8 mouse cellular contexts compared by ENCODE assay signal in the genomic region with DNA sequence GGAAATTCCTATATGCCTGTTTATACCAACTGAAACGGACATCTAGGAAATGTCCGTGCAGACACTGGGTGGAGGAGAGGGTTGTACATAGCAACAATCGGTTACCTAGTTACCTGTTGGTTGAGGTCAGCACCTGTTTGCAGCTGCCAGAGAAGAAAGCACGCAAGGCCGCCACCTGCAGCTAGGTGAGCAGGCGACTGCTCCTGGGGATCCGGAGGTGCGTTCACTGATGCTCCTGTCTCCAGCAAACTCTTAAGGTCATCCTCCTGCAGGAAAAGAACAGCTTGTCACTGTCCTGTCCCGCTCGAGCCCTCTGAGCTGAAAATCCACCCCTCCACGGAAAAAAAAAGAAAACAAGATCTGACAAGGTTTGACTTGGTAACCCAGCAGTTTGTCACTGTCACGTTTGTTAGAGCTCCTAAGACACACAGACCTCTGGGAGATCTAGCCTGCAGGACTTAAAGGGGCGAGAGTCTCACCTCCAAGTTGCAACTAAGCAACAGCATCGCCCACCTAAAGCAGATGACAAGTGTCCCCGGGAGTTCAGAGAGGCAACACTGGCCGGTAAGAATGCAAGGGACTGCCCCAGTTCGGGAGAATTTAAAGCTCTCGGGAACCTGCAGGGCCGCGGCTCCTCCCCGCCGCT. TPM values are rescaled to one million over a fixed set of nuclear protein-coding genes. Genes with fewer than 3 reads are reported as not detected.
DNase-seq lines count a peak whose midpoint lies in the region; TF ChIP-seq lines count a peak whose summit lies in the region.

A gene (plus strand): TSS at position 166 of the 646 bp plus-strand sequence.

- H3K4me1 ChIP-seq in E14TG2a.4 (replicated peaks; ENCODE audit: low read depth, low read length), result peaks cover 10% of the 10 kb centered on the region
- H3K4me1 ChIP-seq in embryonic fibroblast, embryonic 13.5 days (ENCODE audit: control insufficient read depth, insufficient read depth, low read length), result no peaks in the 10 kb centered on the region

- H3K4me3 ChIP-seq in E14TG2a.4 (replicated peaks; ENCODE audit: low read length), result peak within 1 kb of the TSS; percentile 80
- peak within 1 kb of the TSS; percentile 37 for H3K4me3 ChIP-seq in embryonic fibroblast, embryonic 13.5 days (ENCODE audit: insufficient read depth, low read length)

- DNase-seq in frontal cortex, postnatal 36 days (ENCODE audit: low spot score in 2 of 2), result peak; percentile 44
- no peak for DNase-seq in frontal cortex, postnatal 25 days (ENCODE audit: low spot score in 2 of 2)
- DNase-seq in kidney, adult 11 months, result peak; percentile 57
- DNase-seq in lung, adult 18-20 months, result peak; percentile 57 to 72
- peak; percentile 21 for DNase-seq in right cerebral cortex, postnatal 25 days
- no peak for DNase-seq in c-Kit-positive CD71-positive TER-119-positive erythroid progenitor cells, embryonic 14.5 days (ENCODE audit: low spot score)

- no peak for TF ChIP-seq CTCF in E14TG2a.4 (conservative IDR thresholded peaks at IDR 0.05; ENCODE audit: low read length)
- TF ChIP-seq CTCF in embryonic fibroblast, embryonic 13.5 days (IDR thresholded peaks at IDR 0.05; ENCODE audit: borderline replicate concordance, insufficient read depth, low read length), result no peak

- no peak for TF ChIP-seq POLR2A in embryonic fibroblast, embryonic 13.5 days (IDR thresholded peaks at IDR 0.05; ENCODE audit: low read depth, low read length)

- H3K27ac ChIP-seq in embryonic fibroblast, embryonic 13.5 days (ENCODE audit: insufficient read depth, low read length), result peak within 1 kb of the TSS; percentile 57

- no peaks in the 10 kb centered on the region for H3K27me3 ChIP-seq in E14TG2a.4 (ENCODE audit: insufficient read depth, low read length)

- H3K9me3 ChIP-seq in E14TG2a.4 (ENCODE audit: low read length), result peaks cover 23% of the 10 kb centered on the region

- peaks cover 28% of the 10 kb centered on the region for H3K36me3 ChIP-seq in E14TG2a.4 (ENCODE audit: insufficient read depth, low read length)

RNA-seq across cellular contexts. Expression of the gene that starts here (rescaled TPM):
- polyA plus RNA-seq in embryonic fibroblast, embryonic 13.5 days (2011; ENCODE audit: insufficient read length, low read depth, missing spikeins), result 0.23 and 0.38 TPM in 2 replicates

Comparison
In these comparisons a context has a peak if more than half of its experiments do, and no peak if none do; other contexts are left out.
1. DNase-seq: peak in frontal cortex, postnatal 36 days (2 of 2), kidney, adult 11 months (single experiment), lung, adult 18-20 months (2 of 2) and right cerebral cortex, postnatal 25 days (single experiment); none in frontal cortex, postnatal 25 days (0 of 2) and c-Kit-positive CD71-positive TER-119-positive erythroid progenitor cells, embryonic 14.5 days (single experiment).